Mouse (Mus musculus): ENCODE results near the gene Gm21677.
"Not testable (repeated sequence)": the region's sequence is repeated elsewhere in the genome, so short reads cannot be mapped to it uniquely, and the experiment has no call there.

Gene Gm21677

GRCm38 (mm10) chrY:3306349-3306748 lies at the start of gene Gm21677:
Gene Gm21677 (minus strand): TSS chrY:3306449.
- DNase-seq (ENCODE audit: low read depth, low spot score) = not testable (repeated sequence)

GRCm38 (mm10) chrY:3345229-3345628 lies 39.0 kb upstream of the Gm21677 start, which contains the start of gene Gm21693:
Gene Gm21693 (minus strand): TSS chrY:3345329.
- not testable (repeated sequence) for DNase-seq (ENCODE audit: low read depth, low spot score)

- DNase-seq (ENCODE audit: low read depth, low spot score) = not testable (repeated sequence)
Measured at GRCm38 (mm10) chrY:3340661-3341060, 34.4 kb upstream of the Gm21677 start.
